Mouse (Mus musculus) midbrain, embryonic 11.5 days (tissue): ENCODE measurements around the gene Pfdn5. TPM values are rescaled to one million over a fixed set of nuclear protein-coding genes. Genes with fewer than 3 reads are reported as not detected.
A peak's percentile ranks its signal among the peaks of the same experiment; 100 is the strongest.

Experiments
- ATAC-seq: fragments of 200-750 bp; cut with Nextera tagmentation; 2 replicates; pipeline ENCODE4 v1.8.0; 2017; ENCODE audit warnings: moderate TSS enrichment, moderate library complexity; ENCODE audit not compliant: low FRiP score
- DNase-seq: peaks from one replicate; pipeline ENCODE4 v3.0.0; 2015; ENCODE audit warnings: low spot score; ENCODE audit errors: missing footprints
- H3K27ac ChIP-seq: fragments of 300-500 bp; sonication (generic); 2 replicates; pipeline ENCODE4 v1.5.1; 2014; ENCODE audit warnings: low read depth, low read length
- H3K27me3 ChIP-seq: fragments of 300-500 bp; sonication (generic); 2 replicates; pipeline ENCODE4 v1.6.1; 2014; ENCODE audit warnings: mild to moderate bottlenecking, low read length, moderate library complexity, mixed read lengths; ENCODE audit not compliant: control insufficient read depth, insufficient read depth
- H3K36me3 ChIP-seq: fragments of 300-500 bp; sonication (generic); 2 replicates; pipeline ENCODE4 v1.6.1; 2014; ENCODE audit warnings: mild to moderate bottlenecking, low read length, moderate library complexity, mixed read lengths; ENCODE audit not compliant: control insufficient read depth, insufficient read depth
- H3K4me1 ChIP-seq: fragments of 300-500 bp; sonication (generic); 2 replicates; pipeline ENCODE4 v1.6.1; 2014; ENCODE audit warnings: low read length; ENCODE audit not compliant: control insufficient read depth, insufficient read depth
- H3K4me2 ChIP-seq: fragments of 300-500 bp; sonication (generic); 2 replicates; pipeline ENCODE4 v1.6.1; 2014; ENCODE audit warnings: mild to moderate bottlenecking, moderate library complexity
- H3K4me3 ChIP-seq: fragments of 300-500 bp; sonication (generic); 2 replicates; pipeline ENCODE4 v1.5.1; 2014; ENCODE audit warnings: low read depth, low read length
- H3K9ac ChIP-seq: fragments of 300-500 bp; sonication (generic); 2 replicates; pipeline ENCODE4 v1.6.1; 2014; ENCODE audit warnings: low read length
- H3K9me3 ChIP-seq: fragments of 300-500 bp; sonication (generic); 2 replicates; pipeline ENCODE4 v1.6.1; 2016; ENCODE audit warnings: low read length; ENCODE audit not compliant: control insufficient read depth
- WGBS: fragments of 180-500 bp; shearing (Covaris S2); extraction: QIAGEN DNeasy Blood & Tissue Kit; methylation state at CpG from one replicate; pipeline ENCODE4 v1.1.7; 2014; 5-methylcytosine and 5-hydroxymethylcytosine counted together
- polyA plus RNA-seq: library from polyadenylated mRNA; unstranded; fragments of >200 nt; fragmentation: Nextera tagmentation; extraction: Ambion mirVana; gene quantifications from 2 replicates; pipeline ENCODE4 v1.2.1, GENCODE M21; 2014

Gene Pfdn5
- polyA plus RNA-seq, 1 experiment from 2014 or later = 404 TPM

GRCm38 (mm10) chr15:102377163-102377543 lies 51.2 kb downstream of the Pfdn5 start:
- Histone ChIP-seq H3K27ac (no peak overlapping the region), H3K27me3 (peaks cover 5% of the 10 kb centered on the region), H3K4me2 (peak overlapping the region; percentile 98), H3K4me3 (peak overlapping the region; percentile 53), H3K9ac (peak overlapping the region; percentile 65), H3K4me1 (peaks cover 10% of the 10 kb centered on the region), H3K9me3 (no peaks in the 10 kb centered on the region), H3K36me3 (no peaks in the 10 kb centered on the region)
- DNase-seq = peak; percentile 98
- WGBS = 0% methylated on average over 7 of the region's 7 CpGs
- ATAC-seq = peak; percentile 67

- H3K27ac ChIP-seq = no peak overlapping the region
- H3K36me3 ChIP-seq = no peaks in the 10 kb centered on the region
- 0 out of 2 replicates have a peak overlapping the region, but pooled peaks have one; percentile 98 for H3K4me2 ChIP-seq
- no peak for DNase-seq
- H3K4me1 ChIP-seq = peaks cover 10% of the 10 kb centered on the region
- H3K27me3 ChIP-seq = peaks cover 5% of the 10 kb centered on the region
- H3K9me3 ChIP-seq = no peaks in the 10 kb centered on the region
- 6% methylated on average over 10 of the region's 10 CpGs for WGBS
- 0 out of 2 replicates have a peak overlapping the region, but pooled peaks have one; percentile 12 for H3K9ac ChIP-seq
- no peak overlapping the region for H3K4me3 ChIP-seq
- no peak for ATAC-seq
Observed at GRCm38 (mm10) chr15:102377810-102378262, 51.9 kb downstream of the Pfdn5 start.

Other genes with a start within 250 kb of the Pfdn5 start
- 7.5 TPM in 2 replicates for gene Tns2, start 225.7 kb upstream of the Pfdn5 start, polyA plus RNA-seq
- 9.8 and 10.5 TPM in 2 replicates for gene Spryd3, start 189.9 kb upstream of the Pfdn5 start, polyA plus RNA-seq
- gene Igfbp6, start 181.8 kb upstream of the Pfdn5 start, polyA plus RNA-seq = 0.34 and 0.40 TPM in 2 replicates
- not detected in 2 replicates for gene Soat2, start 175.6 kb upstream of the Pfdn5 start, polyA plus RNA-seq
- gene Zfp740, start 122.9 kb upstream of the Pfdn5 start, polyA plus RNA-seq = 58.9 and 61.1 TPM in 2 replicates
- 21.9 and 25.9 TPM in 2 replicates for gene Csad, start 121.4 kb upstream of the Pfdn5 start, polyA plus RNA-seq
- 0.15 and 0.55 TPM in 2 replicates for gene Itgb7, start 94.2 kb upstream of the Pfdn5 start, polyA plus RNA-seq
- gene Rarg, start 68.6 kb upstream of the Pfdn5 start, polyA plus RNA-seq = 10.1 and 10.5 TPM in 2 replicates
- 0.15 and 0.23 TPM in 2 replicates for gene Gm9918, start 55.6 kb upstream of the Pfdn5 start, polyA plus RNA-seq
- gene Mfsd5, start 46.7 kb upstream of the Pfdn5 start, polyA plus RNA-seq = 50.8 and 53.0 TPM in 2 replicates
- gene Espl1, start 29.9 kb upstream of the Pfdn5 start, polyA plus RNA-seq = 29.4 and 33.3 TPM in 2 replicates
- 97.8 and 99.5 TPM in 2 replicates for gene Myg1, start 5.6 kb downstream of the Pfdn5 start, polyA plus RNA-seq
- 76.5 and 82.5 TPM in 2 replicates for gene Aaas, start 24.7 kb downstream of the Pfdn5 start, polyA plus RNA-seq
- gene Sp7, start 41.1 kb downstream of the Pfdn5 start, polyA plus RNA-seq = 0.51 and 0.90 TPM in 2 replicates
- gene Sp1, start 80.0 kb downstream of the Pfdn5 start, polyA plus RNA-seq = 11.2 and 11.7 TPM in 2 replicates
- gene Amhr2, start 119.3 kb downstream of the Pfdn5 start, polyA plus RNA-seq = 0.37 TPM in 1 of 2 replicates, not detected in the other
- 92.7 and 110 TPM in 2 replicates for gene Prr13, start 132.9 kb downstream of the Pfdn5 start, polyA plus RNA-seq
- 234 and 255 TPM in 2 replicates for gene Pcbp2, start 144.4 kb downstream of the Pfdn5 start, polyA plus RNA-seq
- 6.7 TPM in 1 of 2 replicates, not detected in the other for gene Gm10337, start 177.6 kb downstream of the Pfdn5 start, polyA plus RNA-seq
- gene Map3k12, start 190.9 kb downstream of the Pfdn5 start, polyA plus RNA-seq = 16.4 and 19.7 TPM in 2 replicates
- gene Tarbp2, start 192.1 kb downstream of the Pfdn5 start, polyA plus RNA-seq = 91.2 and 96.6 TPM in 2 replicates
- 0.98 and 1.9 TPM in 2 replicates for gene Npff, start 198.8 kb downstream of the Pfdn5 start, polyA plus RNA-seq